Mouse (Mus musculus): ENCODE results near the gene Wdr25.

Wdr25 gene

GRCm38 (mm10) chr12:108896006-108896405, 2.6 kb downstream of the Wdr25 start:
- peak; percentile 75 for DNase-seq (ENCODE audit: low read depth)

- DNase-seq (ENCODE audit: low read depth), result no peak
These were observed 7.9 kb downstream of the Wdr25 start for GRCm38 (mm10) chr12:108901346-108901745.

- DNase-seq (ENCODE audit: low read depth), result peak; percentile 86
These were observed 9.5 kb downstream of the Wdr25 start for GRCm38 (mm10) chr12:108902940-108903339.

GRCm38 (mm10) chr12:108903600-108904275, 10.3 kb downstream of the Wdr25 start:
- peak; percentile 91 for DNase-seq (ENCODE audit: low read depth)

- DNase-seq (ENCODE audit: low read depth), result no peak
These were observed 10.8 kb downstream of the Wdr25 start for GRCm38 (mm10) chr12:108904276-108904653.

- DNase-seq (ENCODE audit: low read depth), result no peak
These were observed 12.3 kb downstream of the Wdr25 start for GRCm38 (mm10) chr12:108905620-108906302.

- DNase-seq (ENCODE audit: low read depth), result no peak
These were observed 13.0 kb downstream of the Wdr25 start for GRCm38 (mm10) chr12:108906398-108906797.

GRCm38 (mm10) chr12:108909846-108910433, 16.5 kb downstream of the Wdr25 start:
- DNase-seq (ENCODE audit: low read depth), result peak; percentile 70

- DNase-seq (ENCODE audit: low read depth), result peak; percentile 49
These were observed 19.0 kb downstream of the Wdr25 start for GRCm38 (mm10) chr12:108912442-108912841.

GRCm38 (mm10) chr12:108914198-108914597, 20.8 kb downstream of the Wdr25 start:
- peak; percentile 63 for DNase-seq (ENCODE audit: low read depth)

- peak; percentile 63 for DNase-seq (ENCODE audit: low read depth)
These were observed 21.4 kb downstream of the Wdr25 start for GRCm38 (mm10) chr12:108914709-108915340.

- DNase-seq (ENCODE audit: low read depth), result peak; percentile 68
These were observed 22.5 kb downstream of the Wdr25 start for GRCm38 (mm10) chr12:108915893-108916292.

- DNase-seq (ENCODE audit: low read depth), result no peak
These were observed 23.1 kb downstream of the Wdr25 start for GRCm38 (mm10) chr12:108916447-108917042.

- DNase-seq (ENCODE audit: low read depth), result no peak
These were observed 24.1 kb downstream of the Wdr25 start for GRCm38 (mm10) chr12:108917509-108917908.

- no peak for DNase-seq (ENCODE audit: low read depth)
These were observed 25.3 kb downstream of the Wdr25 start for GRCm38 (mm10) chr12:108918753-108919152.

GRCm38 (mm10) chr12:108926606-108927111, 33.2 kb downstream of the Wdr25 start:
- no peak for DNase-seq (ENCODE audit: low read depth)

GRCm38 (mm10) chr12:108928249-108928648, 34.8 kb downstream of the Wdr25 start:
- no peak for DNase-seq (ENCODE audit: low read depth)

GRCm38 (mm10) chr12:108929475-108929874, 36.0 kb downstream of the Wdr25 start:
- DNase-seq (ENCODE audit: low read depth), result no peak

- DNase-seq (ENCODE audit: low read depth), result no peak
These were observed 38.1 kb downstream of the Wdr25 start for GRCm38 (mm10) chr12:108931341-108932053.

- no peak for DNase-seq (ENCODE audit: low read depth)
These were observed 38.7 kb downstream of the Wdr25 start for GRCm38 (mm10) chr12:108932113-108932512.

GRCm38 (mm10) chr12:108934231-108934630, 40.8 kb downstream of the Wdr25 start:
- no peak for DNase-seq (ENCODE audit: low read depth)
